Mouse (Mus musculus) midbrain, postnatal 0 days (tissue): ENCODE measurements at regions not wholly inside any gene's neighbourhood (a gene's known extent, or its start where the extent isn't known, plus 50 kb on each side); places are given as distances from the start of the nearest gene placed in this dataset.

Source experiments
- ATAC-seq: fragments of 200-750 bp; cut with Nextera tagmentation; 2 replicates; pipeline ENCODE4 v1.8.0; 2017; ENCODE audit warnings: moderate number of reproducible peaks, mild to moderate bottlenecking, moderate TSS enrichment, moderate library complexity; ENCODE audit not compliant: low FRiP score
- DNase-seq: peaks from one replicate; pipeline ENCODE4 v3.0.0-alpha.2; 2015; ENCODE audit warnings: low spot score
- H3K27ac ChIP-seq: fragments of 300-500 bp; sonication (generic); 2 replicates; pipeline ENCODE4 v1.5.1; 2014; ENCODE audit warnings: low read depth, mild to moderate bottlenecking, low read length, mixed read lengths
- H3K27me3 ChIP-seq: fragments of 300-500 bp; sonication (generic); 2 replicates; pipeline ENCODE4 v1.6.1; 2014; ENCODE audit warnings: low read length, control low read depth, mixed read lengths; ENCODE audit not compliant: insufficient read depth
- H3K36me3 ChIP-seq: fragments of 300-500 bp; sonication (generic); 2 replicates; pipeline ENCODE4 v1.6.1; 2014; ENCODE audit warnings: low read length, control low read depth, mixed read lengths; ENCODE audit not compliant: insufficient read depth
- H3K4me1 ChIP-seq: fragments of 300-500 bp; sonication (generic); 2 replicates; pipeline ENCODE4 v1.6.1; 2014; ENCODE audit warnings: mild to moderate bottlenecking, control low read depth, antibody characterized with exemption, low read length, mixed read lengths; ENCODE audit not compliant: insufficient read depth
- H3K4me2 ChIP-seq: fragments of 300-500 bp; sonication (generic); 2 replicates; pipeline ENCODE4 v1.6.1; 2014; ENCODE audit warnings: low read depth, mild to moderate bottlenecking, low read length, mixed read lengths; ENCODE audit not compliant: poor library complexity, severe bottlenecking
- H3K4me3 ChIP-seq: fragments of 300-500 bp; sonication (generic); 2 replicates; pipeline ENCODE4 v1.5.1; 2014; ENCODE audit warnings: low read depth, mild to moderate bottlenecking, low read length, moderate library complexity
- H3K9ac ChIP-seq: fragments of 300-500 bp; sonication (generic); replicated peaks from 2 replicates; pipeline ENCODE4 v1.6.1; 2014; ENCODE audit warnings: mild to moderate bottlenecking, low read length, moderate library complexity, mixed read lengths; ENCODE audit not compliant: poor library complexity, severe bottlenecking
- H3K9me3 ChIP-seq: fragments of 300-500 bp; sonication (generic); 2 replicates; pipeline ENCODE4 v1.6.1; 2016; ENCODE audit warnings: low read length, control low read depth
- CTCF ChIP-seq: IDR thresholded peaks from 2 replicates; pipeline ENCODE4 v1.5.1; 2016; ENCODE audit warnings: antibody characterized with exemption, mild to moderate bottlenecking
- WGBS: fragments of 180-500 bp; shearing (Covaris S2); extraction: QIAGEN DNeasy Blood & Tissue Kit; methylation state at CpG from one replicate; pipeline ENCODE4 v1.1.7; 2014; 5-methylcytosine and 5-hydroxymethylcytosine counted together

- Histone ChIP-seq H3K27ac (no peak overlapping the region), H3K36me3 (no peaks in the 10 kb centered on the region), H3K4me3 (no peak overlapping the region), H3K27me3 (no peaks in the 10 kb centered on the region), H3K9ac (no peak overlapping the region), H3K4me2 (no peak overlapping the region), H3K4me1 (peaks cover 4% of the 10 kb centered on the region; the same call in 1 of the 2 replicates), H3K9me3 (no peaks in the 10 kb centered on the region)
- WGBS = 93% methylated on average over 4 of the region's 4 CpGs
- no peak for ATAC-seq
- DNase-seq = no peak
- TF ChIP-seq CTCF = no peak
These were observed 124.5 kb upstream of the Arhgap5 start for GRCm38 (mm10) chr12:52379245-52379644.

DNA sequence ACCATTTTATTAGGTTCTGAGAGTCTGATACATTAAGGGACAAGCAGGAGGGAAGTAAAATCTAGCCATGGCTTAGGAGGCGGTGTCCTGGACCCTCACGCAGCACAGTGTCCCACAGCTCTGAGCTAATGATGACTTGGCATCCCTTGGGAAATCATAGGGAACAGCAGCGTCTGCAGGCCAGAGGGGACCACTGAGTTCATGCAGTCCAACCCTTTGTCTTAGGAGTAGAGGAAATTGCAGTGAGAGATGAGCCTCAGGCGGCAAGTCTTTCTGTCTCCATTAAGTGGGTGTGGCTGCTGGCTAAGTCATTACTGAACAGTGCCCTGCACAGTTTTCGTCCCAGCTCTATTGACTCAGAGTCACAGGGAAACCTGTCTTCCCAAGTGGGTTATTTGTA, 123.8 kb upstream of the Arhgap5 start:
- no peaks in the 10 kb centered on the region for H3K36me3 ChIP-seq
- no peaks in the 10 kb centered on the region for H3K27me3 ChIP-seq
- no peak for ATAC-seq
- no peak overlapping the region for H3K27ac ChIP-seq
- WGBS = 54% methylated on average over 5 of the region's 5 CpGs
- no peaks in the 10 kb centered on the region for H3K9me3 ChIP-seq
- peaks cover 4% of the 10 kb centered on the region; the same call in 1 of the 2 replicates for H3K4me1 ChIP-seq
- no peak for DNase-seq
- no peak overlapping the region for H3K4me3 ChIP-seq
- no peak overlapping the region for H3K4me2 ChIP-seq
- no peak for TF ChIP-seq CTCF
- H3K9ac ChIP-seq = no peak overlapping the region

- TF ChIP-seq CTCF = no peak
- Histone ChIP-seq H3K4me2 (no peak overlapping the region), H3K9me3 (no peaks in the 10 kb centered on the region), H3K27me3 (no peaks in the 10 kb centered on the region), H3K27ac (no peak overlapping the region), H3K4me1 (peaks cover 4% of the 10 kb centered on the region; the same call in 1 of the 2 replicates), H3K9ac (no peak overlapping the region), H3K36me3 (no peaks in the 10 kb centered on the region), H3K4me3 (no peak overlapping the region)
- 42% methylated on average over 18 of the region's 18 CpGs for WGBS
- DNase-seq (no peak), ATAC-seq (peak; percentile 73; the same call in 1 of the 2 replicates)
These were observed 122.4 kb upstream of the Arhgap5 start for GRCm38 (mm10) chr12:52381161-52381967.

- H3K4me3 ChIP-seq = no peak overlapping the region
- ATAC-seq (no peak), DNase-seq (no peak)
- no peak overlapping the region for H3K27ac ChIP-seq
- H3K27me3 ChIP-seq = no peaks in the 10 kb centered on the region
- H3K9ac ChIP-seq = no peak overlapping the region
- no peak overlapping the region for H3K4me2 ChIP-seq
- H3K36me3 ChIP-seq = no peaks in the 10 kb centered on the region
- no peaks in the 10 kb centered on the region for H3K9me3 ChIP-seq
- 83% methylated on average over 1 of the region's 1 CpGs for WGBS
- H3K4me1 ChIP-seq = peaks cover 4% of the 10 kb centered on the region; the same call in 1 of the 2 replicates
- TF ChIP-seq CTCF = no peak
These were observed 121.8 kb upstream of the Arhgap5 start for GRCm38 (mm10) chr12:52381968-52382325.

- no peaks in the 10 kb centered on the region for H3K9me3 ChIP-seq
- no peak for ATAC-seq
- H3K9ac ChIP-seq = no peak overlapping the region
- no peak overlapping the region for H3K4me2 ChIP-seq
- no peak for DNase-seq
- peak; percentile 26 for TF ChIP-seq CTCF
- H3K4me3 ChIP-seq = no peak overlapping the region
- H3K27me3 ChIP-seq = no peaks in the 10 kb centered on the region
- WGBS = 10% methylated on average over 5 of the region's 7 CpGs
- H3K27ac ChIP-seq = no peak overlapping the region
- no peaks in the 10 kb centered on the region for H3K36me3 ChIP-seq
- peaks cover 4% of the 10 kb centered on the region; the same call in 1 of the 2 replicates for H3K4me1 ChIP-seq
These were observed 120.8 kb upstream of the Arhgap5 start for GRCm38 (mm10) chr12:52382832-52383580.

GRCm38 (mm10) chr12:52389552-52389951, 114.2 kb upstream of the Arhgap5 start:
- no peak overlapping the region for H3K27ac ChIP-seq
- DNase-seq (peak; percentile 38), ATAC-seq (peak; percentile 28; the same call in 1 of the 2 replicates)

More at GRCm38 (mm10) chr12:52389552-52389951, 114.2 kb upstream of the Arhgap5 start:
- no peak overlapping the region for H3K4me2 ChIP-seq
- H3K4me3 ChIP-seq = no peak overlapping the region
- no peaks in the 10 kb centered on the region for H3K36me3 ChIP-seq
- H3K27me3 ChIP-seq = no peaks in the 10 kb centered on the region
- no peak for TF ChIP-seq CTCF
- WGBS = 44% methylated on average over 5 of the region's 5 CpGs
- no peaks in the 10 kb centered on the region for H3K4me1 ChIP-seq
- H3K9ac ChIP-seq = no peak overlapping the region
- H3K9me3 ChIP-seq = no peaks in the 10 kb centered on the region
